Mouse (Mus musculus): ENCODE results near the gene Npas2. TPM values are rescaled to one million over a fixed set of nuclear protein-coding genes. Genes with fewer than 3 reads are reported as not detected.

Npas2 gene
- polyA plus RNA-seq, 1 experiment from 2014 or later, result 0.05 TPM

DNA sequence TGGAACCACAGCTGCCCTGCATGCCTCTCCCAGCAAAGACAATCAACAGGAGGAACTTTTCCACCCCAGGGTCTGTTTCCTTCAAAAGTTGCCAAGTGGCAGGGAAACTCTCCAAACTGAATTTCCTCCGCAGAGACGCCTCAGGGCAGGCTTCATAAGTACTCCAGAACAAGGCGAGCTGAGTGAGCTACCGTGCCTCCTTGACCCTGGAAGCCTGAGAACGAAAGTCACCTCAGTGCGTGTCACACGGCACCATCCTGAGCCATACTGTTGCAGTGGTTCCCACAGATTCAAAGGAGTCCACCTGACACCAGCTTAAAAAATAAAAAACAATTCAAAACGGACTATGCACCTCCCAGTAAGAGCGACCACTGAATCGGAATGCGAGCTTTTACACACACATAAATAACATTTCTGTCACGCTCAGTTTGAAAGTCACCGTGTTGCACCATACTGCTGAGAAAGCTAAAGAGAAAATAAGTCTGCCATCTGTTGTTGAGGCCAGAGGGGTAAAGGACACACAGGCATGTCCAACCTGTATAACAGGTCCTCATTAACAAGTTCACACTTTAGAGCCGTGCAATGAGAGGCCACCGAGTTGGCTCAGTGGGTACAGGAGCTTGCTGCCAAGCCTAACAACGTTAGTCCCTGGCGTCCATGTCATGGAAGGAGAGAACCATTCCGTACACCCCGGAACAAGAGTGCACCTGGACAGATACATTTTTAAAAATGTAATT, 216.7 kb downstream of the Npas2 start:
- WGBS, result 87% methylated on average over 19 of the region's 19 CpGs
- Histone ChIP-seq H3K27me3 (ENCODE audit: control insufficient read depth, insufficient read depth, low read length) (no peaks in the 10 kb centered on the region), H3K4me2 (no peak overlapping the region), H3K27ac (ENCODE audit: low read depth, low read length) (no peak overlapping the region), H3K4me1 (ENCODE audit: control insufficient read depth, insufficient read depth, low read length) (no peaks in the 10 kb centered on the region), H3K4me3 (ENCODE audit: low read depth, low read length) (no peak overlapping the region), H3K9me3 (ENCODE audit: control insufficient read depth, low read length) (no peaks in the 10 kb centered on the region; the same call in 1 of the 2 replicates), H3K36me3 (ENCODE audit: control insufficient read depth, insufficient read depth, low read length) (no peaks in the 10 kb centered on the region), H3K9ac (ENCODE audit: low read length) (no peak overlapping the region)
- DNase-seq (ENCODE audit: low spot score, missing footprints) (peak; percentile 23), ATAC-seq (ENCODE audit: low FRiP score) (no peak)

Small RNA genes lying within 50 kb of the gene (microRNA-seq; reads per million reads assigned to microRNA genes)
- not detected for gene Mir6349

Other genes with a start within 250 kb of the Npas2 start
- gene Pdcl3, start 208.1 kb upstream of the Npas2 start, polyA plus RNA-seq (2014; fragmentation: Nextera tagmentation; extraction: Ambion mirVana), result 161 and 174 TPM in 2 replicates
- gene Rpl31, start 174.1 kb downstream of the Npas2 start, polyA plus RNA-seq (2014; fragmentation: Nextera tagmentation; extraction: Ambion mirVana), result 430 and 474 TPM in 2 replicates

Measured in midbrain, embryonic 11.5 days (tissue).